Comparison of ENCODE assay signal across 7 mouse cellular contexts in genomic region chr5:120164450-120164849, GRCm38 (mm10). TPM values are rescaled to one million over a fixed set of nuclear protein-coding genes. Genes with fewer than 3 reads are reported as not detected.
A peak's percentile ranks its signal among the peaks of the same experiment; 100 is the strongest.
DNase-seq lines count a peak whose midpoint lies in the region; TF ChIP-seq lines count a peak whose summit lies in the region.

No protein-coding gene starts in this region.

- peaks cover 16% of the 10 kb centered on the region; the same call in 1 of the 2 replicates for H3K4me1 ChIP-seq in spleen, adult 2 months (ENCODE audit: control insufficient read depth, insufficient read depth, insufficient read length)

- peak overlapping the region; percentile 52; the same call in 1 of the 2 replicates for H3K27ac ChIP-seq in spleen, adult 2 months (ENCODE audit: insufficient read depth, low read length)

- WGBS in spleen, adult 2 months, result 93% methylated on average over 11 of the region's 11 CpGs

- intact Hi-C loops in heart, postnatal 10 days (cut with DNase I), result no loop called here

- no peaks in the 10 kb centered on the region for H3K36me3 ChIP-seq in spleen, adult 2 months (ENCODE audit: control insufficient read depth, insufficient read depth, low read length)

- no peaks in the 10 kb centered on the region for H3K27me3 ChIP-seq in spleen, adult 2 months (ENCODE audit: control insufficient read depth, insufficient read depth, low read length)

- TF ChIP-seq POLR2A in spleen, adult 2 months (IDR thresholded peaks at IDR 0.05; ENCODE audit: low read depth, low read length), result no peak

- no peak for DNase-seq in spleen, adult 2 months (ENCODE audit: low read depth in 1 of 2, low spot score in 2 of 2)
- DNase-seq in spleen, adult 18-20 months, result no peak
- peak; percentile 89 for DNase-seq in cerebellum, adult 9-11 months
- peak; percentile 81 to 88 for DNase-seq in heart, postnatal 10 days
- DNase-seq in right cerebral cortex, adult 18-20 months, result peak; percentile 78
- no peak for DNase-seq in c-Kit-positive CD71-positive TER-119-positive erythroid progenitor cells, embryonic 14.5 days (ENCODE audit: low spot score)
- DNase-seq in thymus, postnatal 4 days, result no peak

- H3K4me3 ChIP-seq in spleen, adult 2 months (ENCODE audit: extremely low read depth, insufficient read depth, insufficient read length), result no peak overlapping the region

- TF ChIP-seq CTCF in spleen, adult 2 months (IDR thresholded peaks at IDR 0.05; ENCODE audit: extremely low read depth, insufficient read depth, insufficient read length, insufficient replicate concordance), result no peak

RNA-seq across cellular contexts. Expression of gene Rbm19, which starts 48.2 kb away (rescaled TPM):
- polyA plus RNA-seq in spleen, adult 2 months (2012; rRNA removed), result 13.3 and 14.7 TPM in 2 replicates
- total RNA-seq in heart, postnatal 10 days (2021), result 10 to 100 TPM; 23.0 to 26.7 TPM

Comparison
In these comparisons a context has a peak if more than half of its experiments do, and no peak if none do; other contexts are left out.
1. DNase-seq: peak in cerebellum, adult 9-11 months (single experiment), heart, postnatal 10 days (2 of 2) and right cerebral cortex, adult 18-20 months (single experiment); none in spleen, adult 2 months (0 of 2), spleen, adult 18-20 months (0 of 2), c-Kit-positive CD71-positive TER-119-positive erythroid progenitor cells, embryonic 14.5 days (single experiment) and thymus, postnatal 4 days (single experiment).